Mouse (Mus musculus) lung, adult 2 months (tissue): Measurements from ENCODE around the gene Nek3. TPM values are rescaled to one million over a fixed set of nuclear protein-coding genes. Genes with fewer than 3 reads are reported as not detected.
"Not testable (repeated sequence)": the region's sequence is repeated elsewhere in the genome, so short reads cannot be mapped to it uniquely, and the experiment has no call there.

Source experiments
- DNase-seq: peaks from one replicate; pipeline ENCODE4 v3.0.0; 2022
- H3K4me1 ChIP-seq: fragments of 200-500 bp; 2 replicates; pipeline ENCODE4 v1.6.1; 2011; ENCODE audit warnings: low read length; ENCODE audit not compliant: control insufficient read depth, insufficient read depth
- H3K4me3 ChIP-seq: fragments of 200-500 bp; replicated peaks from 2 replicates; pipeline ENCODE3; 2011; ENCODE audit warnings: low read depth, mild to moderate bottlenecking, control low read depth, low read length; ENCODE audit errors: extremely low read depth
- CTCF ChIP-seq: fragments of 200-500 bp; IDR thresholded peaks from 2 replicates; pipeline ENCODE4 v1.5.1; 2011; ENCODE audit warnings: mild to moderate bottlenecking, low read length, control low read depth; ENCODE audit not compliant: insufficient read depth
- POLR2A ChIP-seq: fragments of 200-500 bp; IDR thresholded peaks from 2 replicates; pipeline ENCODE4 v1.6.1; 2011; ENCODE audit warnings: low read depth, mild to moderate bottlenecking, control low read depth, low read length, borderline replicate concordance; ENCODE audit errors: extremely low read depth
- WGBS: fragments of 180-500 bp; shearing (Covaris S2); methylation state at CpG from one replicate; pipeline ENCODE4 v1.1.7; 2018; 5-methylcytosine and 5-hydroxymethylcytosine counted together
- polyA plus RNA-seq: library from polyadenylated mRNA; depleted of rRNA; stranded (reverse); fragments of >200 nt; gene quantifications from 2 replicates; pipeline ENCODE4 v1.2.3, GENCODE M21; 2012

Nek3 gene
- polyA plus RNA-seq, 1 experiment = 1.5 TPM

- no peaks in the 10 kb centered on the region for H3K4me1 ChIP-seq
- H3K4me3 ChIP-seq = no peak overlapping the region
- no peak for TF ChIP-seq CTCF
- no peak for TF ChIP-seq POLR2A
- 87% methylated on average over 7 of the region's 7 CpGs for WGBS
- no peak for DNase-seq
Observed at GRCm38 (mm10) chr8:22148367-22148740, 17.9 kb downstream of the Nek3 start.

DNA sequence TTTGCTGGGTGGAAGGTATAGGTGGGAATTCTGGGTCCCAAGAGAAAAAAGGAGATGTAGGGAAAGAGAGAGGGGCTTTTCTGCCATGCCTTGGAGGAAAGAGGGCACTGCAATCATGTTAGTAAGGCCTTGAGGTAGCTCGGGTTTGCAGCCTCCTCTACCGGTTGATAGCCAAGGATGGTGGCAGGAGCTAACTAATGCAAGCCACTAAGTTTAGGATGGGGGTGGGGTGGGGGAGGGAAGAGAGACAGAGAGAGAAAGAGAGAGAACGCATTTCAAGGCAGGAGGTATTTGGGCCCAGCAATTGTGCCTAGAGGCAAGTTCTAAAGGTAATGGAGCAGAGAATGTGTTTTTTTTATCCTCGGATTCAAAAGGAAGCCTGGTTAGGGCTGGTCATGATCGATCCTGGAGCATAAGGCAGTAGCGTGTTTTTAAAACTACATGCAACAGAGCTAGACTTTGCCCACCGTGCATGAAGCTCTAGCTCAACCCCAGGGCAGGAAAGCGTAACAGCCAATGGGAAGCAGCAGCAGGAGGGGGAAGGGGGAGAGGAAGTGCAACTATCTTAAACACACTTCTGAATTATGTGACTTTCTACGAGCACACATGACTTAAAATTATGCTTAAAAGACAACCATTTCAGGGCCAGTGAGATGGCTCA is 18.4 kb downstream of the Nek3 start:
- no peak for DNase-seq
- H3K4me1 ChIP-seq = no peaks in the 10 kb centered on the region
- 79% methylated on average over 9 of the region's 9 CpGs for WGBS
- no peak overlapping the region for H3K4me3 ChIP-seq
- TF ChIP-seq CTCF (no peak), POLR2A (no peak)

DNA sequence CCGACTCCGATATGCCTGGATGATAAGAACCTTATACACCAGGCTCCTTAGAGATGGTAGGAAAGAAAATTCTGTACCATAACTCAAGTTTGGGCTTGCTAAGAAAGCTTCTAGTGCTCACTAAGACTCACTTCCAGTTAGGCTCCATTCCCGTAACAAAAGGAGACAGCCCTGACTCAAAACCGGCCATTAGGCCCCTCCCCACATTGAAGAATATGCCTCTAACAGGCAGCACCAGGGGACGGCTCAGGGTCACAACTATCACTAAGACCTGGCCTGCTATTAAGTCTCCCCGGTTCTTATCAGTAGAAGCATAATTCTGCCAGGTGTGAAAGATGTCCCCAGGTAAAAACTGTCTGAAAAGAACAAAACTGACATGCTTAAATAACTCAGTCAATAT is 20.4 kb downstream of the Nek3 start:
- DNase-seq = no peak
- TF ChIP-seq CTCF (no peak), POLR2A (no peak)
- H3K4me3 ChIP-seq = no peak overlapping the region
- no peaks in the 10 kb centered on the region for H3K4me1 ChIP-seq
- 82% methylated on average over 6 of the region's 6 CpGs for WGBS

GRCm38 (mm10) chr8:22143764-22144491 is 22.3 kb downstream of the Nek3 start:
- WGBS = 69% methylated on average over 1 of the region's 1 CpGs
- H3K4me3 ChIP-seq = no peak overlapping the region

DNA sequence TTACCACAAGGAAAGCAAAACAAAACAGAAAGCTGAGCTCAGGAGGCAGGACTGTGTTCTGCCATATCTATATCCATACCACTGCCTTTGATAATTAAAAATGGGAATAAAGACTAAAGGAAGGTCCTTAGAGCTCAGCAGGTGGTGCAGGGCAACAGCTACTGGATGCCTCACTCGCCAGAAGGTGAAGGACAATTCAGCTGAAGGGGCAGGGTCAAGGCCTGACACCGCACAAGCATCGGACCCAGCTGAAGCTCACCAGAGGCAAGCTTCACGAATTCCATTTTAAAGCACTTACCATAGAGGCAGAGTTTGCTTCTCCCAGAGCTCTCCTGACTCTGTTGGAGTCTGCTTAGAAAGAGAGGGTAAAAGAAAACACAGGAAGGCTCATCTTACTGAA is 23.6 kb downstream of the Nek3 start:
- WGBS = 82% methylated on average over 4 of the region's 4 CpGs
- no peak for TF ChIP-seq POLR2A
- no peak for TF ChIP-seq CTCF
- Histone ChIP-seq H3K4me1 (no peaks in the 10 kb centered on the region), H3K4me3 (no peak overlapping the region)
- DNase-seq = no peak

More at GRCm38 (mm10) chr8:22143764-22144491, 22.3 kb downstream of the Nek3 start:
- H3K4me1 ChIP-seq = no peaks in the 10 kb centered on the region
- DNase-seq = no peak
- no peak for TF ChIP-seq POLR2A
- no peak for TF ChIP-seq CTCF

GRCm38 (mm10) chr8:22141836-22142385 is 24.3 kb downstream of the Nek3 start:
- Histone ChIP-seq H3K4me3 (no peak overlapping the region), H3K4me1 (no peaks in the 10 kb centered on the region)
- DNase-seq = no peak
- TF ChIP-seq POLR2A = no peak
- no peak for TF ChIP-seq CTCF
- WGBS = 88% methylated on average over 4 of the region's 4 CpGs

DNA sequence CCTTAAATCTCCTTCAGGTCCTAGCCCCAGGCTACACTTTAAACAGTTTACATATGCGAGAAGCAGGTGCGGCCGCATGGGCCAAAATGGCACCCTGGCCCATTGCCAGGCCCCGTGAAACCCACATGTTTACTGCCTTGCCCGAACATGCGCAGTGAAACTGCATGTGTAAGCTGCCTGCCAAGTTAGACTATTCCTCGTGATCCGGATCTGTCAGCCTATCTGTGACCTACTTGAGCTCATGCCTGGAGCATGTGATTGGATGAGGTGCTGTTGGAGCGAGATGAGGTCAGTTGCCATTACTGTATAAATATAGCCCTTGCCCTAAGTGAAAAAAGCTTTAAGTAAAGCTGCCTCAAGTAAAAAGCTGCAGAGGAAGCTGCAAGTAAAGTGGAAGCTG is 29.8 kb downstream of the Nek3 start:
- H3K4me1 ChIP-seq, H3K4me3 ChIP-seq, DNase-seq: not testable (repeated sequence)
- WGBS = 79% methylated on average over 9 of the region's 9 CpGs

GRCm38 (mm10) chr8:22134750-22135135 is 31.5 kb downstream of the Nek3 start:
- no peak overlapping the region for H3K4me3 ChIP-seq
- 71% methylated on average over 5 of the region's 5 CpGs for WGBS
- no peak for DNase-seq
- TF ChIP-seq POLR2A = no peak
- TF ChIP-seq CTCF = no peak
- no peaks in the 10 kb centered on the region for H3K4me1 ChIP-seq

DNA sequence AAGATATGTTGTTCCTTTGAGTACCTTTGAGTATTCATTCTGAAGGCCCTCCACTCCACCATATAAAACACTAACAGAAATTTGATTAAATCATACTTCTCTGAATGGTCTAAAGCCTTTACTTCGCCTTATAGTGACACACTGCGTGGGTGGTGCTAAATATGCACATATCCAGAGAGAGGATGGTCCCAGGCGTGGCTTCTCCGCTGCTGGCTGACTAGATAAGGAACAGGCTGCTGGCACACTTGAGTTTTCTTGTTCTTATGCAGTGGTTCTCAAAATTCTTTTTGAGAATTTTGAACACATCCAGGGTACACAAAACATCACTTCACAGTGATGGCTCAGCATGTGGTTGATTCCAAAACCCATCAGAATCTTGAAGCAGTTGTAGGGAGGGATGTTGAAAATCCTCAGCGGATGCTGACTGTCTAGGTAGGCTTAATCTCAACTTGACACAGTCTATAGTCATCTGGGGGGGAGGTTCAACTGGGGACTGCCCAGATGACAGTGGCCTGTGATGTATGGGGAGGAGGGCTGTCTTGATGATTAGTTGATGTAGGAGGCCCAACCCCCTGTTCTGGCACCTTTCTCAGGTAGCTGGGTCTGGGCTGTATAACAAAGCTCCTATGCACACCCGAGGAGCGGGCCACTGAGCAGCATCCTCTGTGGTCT is 32.0 kb downstream of the Nek3 start:
- H3K4me3 ChIP-seq = no peak overlapping the region
- no peaks in the 10 kb centered on the region for H3K4me1 ChIP-seq
- 87% methylated on average over 7 of the region's 7 CpGs for WGBS
- no peak for DNase-seq
- TF ChIP-seq CTCF = no peak
- TF ChIP-seq POLR2A = no peak

DNA sequence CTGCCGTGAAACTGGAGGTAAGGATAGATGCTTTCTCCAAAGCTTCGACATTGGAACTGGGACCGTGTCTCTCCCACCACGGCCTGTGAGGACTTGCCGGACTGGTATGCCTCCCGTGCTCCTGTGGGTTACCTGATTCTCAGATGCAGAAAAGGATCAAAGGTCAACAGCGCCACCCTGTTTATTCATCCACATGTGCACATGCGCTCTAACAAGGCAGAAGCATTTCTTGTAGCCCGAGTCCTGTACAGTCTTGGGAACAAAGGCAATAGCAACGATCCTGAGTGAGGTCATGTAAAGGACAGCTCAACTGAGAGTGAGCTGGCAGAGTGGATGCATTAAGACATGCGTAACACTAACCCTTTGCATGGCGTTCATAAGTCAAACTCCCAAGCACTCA is 34.2 kb downstream of the Nek3 start:
- TF ChIP-seq POLR2A (no peak), CTCF (no peak)
- no peak overlapping the region for H3K4me3 ChIP-seq
- no peaks in the 10 kb centered on the region for H3K4me1 ChIP-seq
- DNase-seq = no peak
- 74% methylated on average over 12 of the region's 12 CpGs for WGBS
